Mouse (Mus musculus) cerebellum, adult 11-12 months (tissue): Measurements from ENCODE around the gene Sik3.

Experiments
- DNase-seq: peaks from one replicate; pipeline ENCODE4 v3.0.0; 2022

Sik3 gene

GRCm38 (mm10) chr9:46012091-46013008 is at the start of gene Sik3, which contains the start of gene Pafah1b2:
Gene Sik3 (plus strand): TSS chr9:46012820.
Gene Pafah1b2 (minus strand): TSS chr9:46012690.
- DNase-seq = peak; percentile 95

GRCm38 (mm10) chr9:45963577-45963976 is 49.0 kb upstream of the Sik3 start:
- no peak for DNase-seq

- no peak for DNase-seq
Observed at GRCm38 (mm10) chr9:45976884-45977283, 35.7 kb upstream of the Sik3 start.

- DNase-seq = no peak
Observed at GRCm38 (mm10) chr9:45979778-45980177, 32.8 kb upstream of the Sik3 start.

GRCm38 (mm10) chr9:45980611-45981010 is 32.0 kb upstream of the Sik3 start:
- DNase-seq = no peak

GRCm38 (mm10) chr9:45981331-45981730 is 31.3 kb upstream of the Sik3 start:
- DNase-seq = no peak

- peak; percentile 59 for DNase-seq
Observed at GRCm38 (mm10) chr9:45983676-45984408, 28.8 kb upstream of the Sik3 start.

GRCm38 (mm10) chr9:45984409-45985228 is 28.0 kb upstream of the Sik3 start:
- peak; percentile 90 for DNase-seq

GRCm38 (mm10) chr9:45985229-45985567 is 27.4 kb upstream of the Sik3 start:
- DNase-seq = peak; percentile 60

- DNase-seq = no peak
Observed at GRCm38 (mm10) chr9:45999009-45999408, 13.6 kb upstream of the Sik3 start.

- DNase-seq = peak; percentile 57
Observed at GRCm38 (mm10) chr9:46003729-46004128, 8.9 kb upstream of the Sik3 start.

- DNase-seq = no peak
Observed at GRCm38 (mm10) chr9:46004529-46004928, 8.1 kb upstream of the Sik3 start.

GRCm38 (mm10) chr9:46006224-46006623 is 6.4 kb upstream of the Sik3 start:
- DNase-seq = no peak

GRCm38 (mm10) chr9:46008931-46009668 is 3.5 kb upstream of the Sik3 start:
- DNase-seq = no peak

GRCm38 (mm10) chr9:46009669-46009983 is 3.0 kb upstream of the Sik3 start:
- DNase-seq = no peak

- DNase-seq = no peak
Observed at GRCm38 (mm10) chr9:46011094-46011970, 1.3 kb upstream of the Sik3 start.

GRCm38 (mm10) chr9:46013009-46013586 is 478 bp downstream of the Sik3 start:
- peak; percentile 75 for DNase-seq

GRCm38 (mm10) chr9:46013616-46014015 is 996 bp downstream of the Sik3 start:
- DNase-seq = no peak

- peak; percentile 54 for DNase-seq
Observed at GRCm38 (mm10) chr9:46014251-46014681, 1.6 kb downstream of the Sik3 start.

- DNase-seq = peak; percentile 55
Observed at GRCm38 (mm10) chr9:46015081-46015551, 2.5 kb downstream of the Sik3 start.

- DNase-seq = peak; percentile 52
Observed at GRCm38 (mm10) chr9:46015831-46016230, 3.2 kb downstream of the Sik3 start.
